Mouse (Mus musculus): ENCODE measurements around the gene Ccdc27.

GRCm38 (mm10) chr4:154085856-154086255 is 43.4 kb upstream of the Ccdc27 start:
- TF ChIP-seq POLR2A (IDR thresholded peaks at IDR 0.05; ENCODE audit: insufficient read depth, low read depth, low read length) (no peak), CTCF (IDR thresholded peaks at IDR 0.05; ENCODE audit: insufficient read depth, low read depth, low read length) (no peak)

All from olfactory bulb, adult 2 months (tissue).